Mouse (Mus musculus): ENCODE results near the gene Mapk1. TPM values are rescaled to one million over a fixed set of nuclear protein-coding genes. Genes with fewer than 3 reads are reported as not detected.

Gene Mapk1
- polyA plus RNA-seq, 1 experiment from 2014 or later, result 171 TPM

Other genes with a start within 250 kb of the Mapk1 start
- gene Spag6l, start 153.9 kb upstream of the Mapk1 start, polyA plus RNA-seq (2015; fragmentation: Nextera tagmentation; extraction: Ambion mirVana), result 0.95 and 1.2 TPM in 2 replicates
- 0.46 TPM in 1 of 2 replicates, not detected in the other for gene Igll1, start 119.4 kb upstream of the Mapk1 start, polyA plus RNA-seq (2015; fragmentation: Nextera tagmentation; extraction: Ambion mirVana)
- gene Top3b, start 112.6 kb upstream of the Mapk1 start, polyA plus RNA-seq (2015; fragmentation: Nextera tagmentation; extraction: Ambion mirVana), result 73.0 and 77.2 TPM in 2 replicates
- 2.4 and 2.5 TPM in 2 replicates for gene Vpreb1, start 112.5 kb upstream of the Mapk1 start, polyA plus RNA-seq (2015; fragmentation: Nextera tagmentation; extraction: Ambion mirVana)
- gene Ppm1f, start 86.9 kb upstream of the Mapk1 start, polyA plus RNA-seq (2015; fragmentation: Nextera tagmentation; extraction: Ambion mirVana), result 37.7 TPM in 2 replicates
- gene Ypel1, start 86.3 kb downstream of the Mapk1 start, polyA plus RNA-seq (2015; fragmentation: Nextera tagmentation; extraction: Ambion mirVana), result 43.2 and 44.8 TPM in 2 replicates
- 150 and 161 TPM in 2 replicates for gene Ppil2, start 127.9 kb downstream of the Mapk1 start, polyA plus RNA-seq (2015; fragmentation: Nextera tagmentation; extraction: Ambion mirVana)
- gene 2610318N02Rik, start 141.8 kb downstream of the Mapk1 start, polyA plus RNA-seq (2015; fragmentation: Nextera tagmentation; extraction: Ambion mirVana), result 57.5 and 60.6 TPM in 2 replicates
- gene Sdf2l1, start 149.0 kb downstream of the Mapk1 start, polyA plus RNA-seq (2015; fragmentation: Nextera tagmentation; extraction: Ambion mirVana), result 95.5 and 105 TPM in 2 replicates
- 7.2 and 7.8 TPM in 2 replicates for gene Ydjc, start 161.2 kb downstream of the Mapk1 start, polyA plus RNA-seq (2015; fragmentation: Nextera tagmentation; extraction: Ambion mirVana)
- 0.31 and 0.36 TPM in 2 replicates for gene Ccdc116, start 163.8 kb downstream of the Mapk1 start, polyA plus RNA-seq (2015; fragmentation: Nextera tagmentation; extraction: Ambion mirVana)
- 332 and 350 TPM in 2 replicates for gene Ube2l3, start 219.3 kb downstream of the Mapk1 start, polyA plus RNA-seq (2015; fragmentation: Nextera tagmentation; extraction: Ambion mirVana)
- gene Rimbp3, start 225.2 kb downstream of the Mapk1 start, polyA plus RNA-seq (2015; fragmentation: Nextera tagmentation; extraction: Ambion mirVana), result 0.36 and 0.51 TPM in 2 replicates